Mouse (Mus musculus) layer of hippocampus, adult 9-11 months (tissue): ENCODE measurements around the gene Gm20388.
A peak's percentile ranks its signal among the peaks of the same experiment; 100 is the strongest.

ENCODE experiments used
- DNase-seq: peaks from one replicate; pipeline ENCODE4 v3.0.0; 2022

Gene Gm20388

DNA sequence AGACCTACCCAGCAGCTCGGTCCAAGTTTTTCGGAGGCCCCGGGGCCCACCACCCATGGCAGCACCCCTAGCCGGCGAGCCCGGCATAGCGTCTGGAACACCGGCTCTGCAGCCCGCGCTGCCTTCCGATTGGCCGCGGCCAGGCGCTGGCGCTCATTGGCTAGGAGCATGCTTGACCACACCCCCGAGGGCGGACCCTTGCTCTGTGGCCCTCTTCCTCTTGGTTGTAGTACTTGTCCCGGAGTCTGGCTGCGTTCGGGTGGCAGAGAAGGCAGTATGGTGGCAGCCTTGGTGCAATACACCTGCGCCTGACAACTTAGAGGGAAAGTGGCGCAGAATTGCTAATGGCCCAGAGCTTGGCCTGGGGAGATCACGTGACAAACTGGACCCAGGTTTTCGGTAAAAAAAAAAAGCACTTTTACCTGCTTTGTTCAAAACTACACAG, 3407.8 kb downstream of the Gm20388 start, which contains the start of gene Fanca:
Gene Fanca (minus strand): TSS at position 110 of the 445 bp plus-strand sequence.
- peak; percentile 91 for DNase-seq

DNA sequence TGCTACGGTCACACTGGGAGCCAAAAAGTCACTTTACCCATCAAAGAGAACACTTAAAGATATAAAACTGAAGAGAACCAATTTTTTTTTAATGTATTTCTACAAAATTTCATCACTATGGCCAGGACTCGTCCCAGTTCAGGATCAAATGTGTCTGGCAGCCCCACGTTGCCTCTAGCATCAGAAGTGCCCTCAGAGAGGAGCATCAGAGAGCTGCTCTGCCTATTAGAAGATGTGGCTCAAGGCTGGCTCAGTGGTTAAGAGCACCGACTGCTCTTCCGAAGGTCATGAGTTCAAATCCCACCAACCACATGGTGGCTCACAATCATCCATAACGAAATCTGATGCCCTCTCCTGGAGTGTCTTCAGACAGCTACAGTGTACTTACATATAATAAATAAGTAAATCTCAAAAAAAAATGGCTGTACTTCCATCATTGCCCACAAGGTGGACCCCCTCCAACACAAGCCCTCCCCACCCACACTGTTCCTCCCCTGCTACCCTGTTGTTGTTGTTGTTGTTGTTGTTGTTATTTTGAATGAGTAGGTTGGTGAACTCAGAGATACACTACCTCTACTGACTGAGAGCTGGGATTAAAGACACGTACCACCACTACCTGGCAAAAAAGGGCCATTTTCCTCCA, 3409.0 kb downstream of the Gm20388 start:
- DNase-seq, result peak; percentile 20

- DNase-seq, result no peak
Measured at GRCm38 (mm10) chr8:123328552-123328951, 3417.9 kb downstream of the Gm20388 start.

DNA sequence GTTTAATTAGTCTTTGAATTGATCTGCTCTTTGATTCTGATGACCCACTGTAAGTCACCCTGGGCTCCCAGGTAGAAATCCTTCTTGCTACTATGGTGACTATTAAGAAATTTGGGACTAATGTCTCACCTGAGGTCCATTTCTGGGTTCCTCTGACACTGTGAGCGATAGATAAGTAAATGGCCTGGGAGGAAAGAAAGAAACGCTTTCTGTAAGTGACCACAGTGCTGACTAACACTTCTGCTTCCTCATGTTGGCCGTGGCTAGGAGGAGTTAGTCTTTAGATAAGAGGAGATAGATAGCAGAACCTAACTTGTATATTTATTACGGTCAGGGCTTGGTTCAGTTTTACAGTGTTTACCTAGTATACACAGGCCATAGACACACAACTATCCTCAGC, 3418.7 kb downstream of the Gm20388 start:
- no peak for DNase-seq

DNA sequence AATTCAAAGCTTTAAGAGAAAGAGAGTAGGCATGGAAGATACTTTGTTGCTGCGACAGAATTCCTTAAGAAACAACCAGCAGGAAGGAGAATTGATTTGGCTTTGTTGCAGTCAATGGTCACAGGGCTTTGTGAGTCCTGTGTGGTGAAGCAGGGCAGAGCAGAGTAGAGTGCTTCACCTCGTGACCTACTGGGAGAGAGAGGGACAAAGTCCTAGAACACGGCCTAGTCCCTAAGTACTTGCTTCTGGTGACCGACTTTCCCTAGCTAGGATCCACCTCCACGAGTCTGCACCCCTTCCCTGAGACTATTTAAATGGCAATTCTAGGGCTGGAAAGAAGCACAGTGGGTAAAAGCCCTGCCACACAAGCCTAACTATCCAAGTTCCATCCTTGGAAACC, 3419.3 kb downstream of the Gm20388 start:
- DNase-seq, result no peak

- no peak for DNase-seq
Measured at GRCm38 (mm10) chr8:123330701-123331100, 3420.1 kb downstream of the Gm20388 start.

DNA sequence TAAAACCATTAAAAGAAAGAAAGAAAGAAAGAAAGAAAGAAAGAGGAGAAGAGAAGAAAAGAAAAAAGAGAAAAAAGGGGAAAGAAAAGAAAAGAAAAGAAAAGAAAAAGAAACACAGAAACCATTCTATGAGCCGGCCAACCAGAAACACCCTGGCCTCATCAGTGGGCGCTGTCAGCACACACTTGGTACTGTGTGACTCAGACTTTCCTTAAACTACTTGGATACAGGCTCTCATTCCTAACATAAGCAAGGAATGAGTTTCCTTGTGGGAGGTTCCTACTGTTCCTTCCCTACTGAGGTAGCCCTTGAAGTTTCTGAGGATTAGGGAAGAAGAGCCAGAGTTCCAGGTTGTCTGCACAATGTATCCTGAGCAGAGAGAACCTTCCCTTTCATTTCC, 3420.7 kb downstream of the Gm20388 start:
- DNase-seq, result no peak

DNA sequence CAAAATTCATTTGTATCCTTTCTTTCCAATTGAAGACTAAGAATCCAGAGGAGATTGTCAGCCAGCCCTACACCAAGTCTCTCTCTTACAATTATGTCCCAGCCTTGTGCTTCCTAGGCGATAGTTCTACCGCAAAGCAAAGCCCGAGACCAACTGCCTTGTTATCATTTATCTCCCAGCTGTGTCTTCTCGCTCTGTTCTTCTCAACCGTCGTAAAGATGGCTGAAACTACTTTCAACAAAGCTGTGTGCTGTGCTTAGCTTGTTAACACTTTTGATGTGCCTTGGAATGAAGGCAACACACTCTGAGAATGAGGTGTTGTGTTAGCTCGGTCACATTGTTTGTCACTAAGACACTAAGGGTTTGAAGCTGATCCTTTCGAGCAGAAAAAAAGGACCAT, 3421.2 kb downstream of the Gm20388 start:
- DNase-seq, result no peak

- peak; percentile 69 for DNase-seq
Measured at GRCm38 (mm10) chr8:123332262-123333090, 3421.8 kb downstream of the Gm20388 start, which contains the start of gene Spire2. Spire2 (plus strand) TSS chr8:123332713.

DNA sequence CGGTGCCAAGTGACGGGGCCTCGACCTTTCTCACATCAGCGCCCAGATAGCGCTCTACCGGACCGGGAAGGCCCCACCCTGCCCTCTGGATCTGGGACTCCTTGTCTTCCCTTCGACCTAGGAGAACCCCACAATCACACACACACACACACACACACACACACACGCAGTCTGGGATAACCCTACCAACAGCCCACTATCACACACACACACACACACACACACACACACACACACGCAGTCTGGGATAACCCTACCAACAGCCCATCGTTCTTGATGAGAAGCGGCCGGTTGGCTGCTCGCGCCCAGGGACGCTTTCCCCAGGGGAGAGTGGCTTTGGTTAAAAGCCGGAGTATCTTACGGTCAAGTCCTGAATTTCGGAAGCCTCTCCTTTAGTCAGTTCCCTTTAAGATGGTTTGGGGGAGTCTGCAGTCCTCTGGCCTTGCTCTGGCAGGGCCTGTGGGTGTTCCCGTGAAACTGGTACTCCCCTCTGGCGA, 3422.5 kb downstream of the Gm20388 start:
- no peak for DNase-seq

GRCm38 (mm10) chr8:123333864-123334263, 3423.2 kb downstream of the Gm20388 start:
- DNase-seq, result peak; percentile 20

DNA sequence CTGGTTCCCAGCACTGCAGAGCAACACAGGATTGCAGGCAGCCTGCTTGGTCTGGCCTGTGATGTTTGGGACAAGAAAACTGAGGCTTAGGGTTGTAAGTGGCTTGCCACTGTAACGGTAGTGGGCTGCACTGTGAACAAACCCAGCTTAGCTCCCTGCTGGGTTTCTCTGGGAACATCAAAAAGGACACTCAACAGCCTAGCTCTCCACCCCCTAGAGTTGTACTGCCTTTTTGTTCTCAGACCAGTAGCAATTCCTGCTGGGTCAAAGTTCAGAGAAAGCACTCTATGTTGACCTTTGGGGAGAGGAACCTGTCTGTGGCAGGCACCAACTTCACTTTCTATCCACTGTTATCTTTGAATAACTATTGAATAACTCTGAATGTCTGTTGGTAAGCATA, 3423.8 kb downstream of the Gm20388 start:
- DNase-seq, result no peak

- DNase-seq, result no peak
Measured at GRCm38 (mm10) chr8:123337475-123337874, 3426.8 kb downstream of the Gm20388 start.

GRCm38 (mm10) chr8:123340071-123340470, 3429.4 kb downstream of the Gm20388 start:
- no peak for DNase-seq

DNA sequence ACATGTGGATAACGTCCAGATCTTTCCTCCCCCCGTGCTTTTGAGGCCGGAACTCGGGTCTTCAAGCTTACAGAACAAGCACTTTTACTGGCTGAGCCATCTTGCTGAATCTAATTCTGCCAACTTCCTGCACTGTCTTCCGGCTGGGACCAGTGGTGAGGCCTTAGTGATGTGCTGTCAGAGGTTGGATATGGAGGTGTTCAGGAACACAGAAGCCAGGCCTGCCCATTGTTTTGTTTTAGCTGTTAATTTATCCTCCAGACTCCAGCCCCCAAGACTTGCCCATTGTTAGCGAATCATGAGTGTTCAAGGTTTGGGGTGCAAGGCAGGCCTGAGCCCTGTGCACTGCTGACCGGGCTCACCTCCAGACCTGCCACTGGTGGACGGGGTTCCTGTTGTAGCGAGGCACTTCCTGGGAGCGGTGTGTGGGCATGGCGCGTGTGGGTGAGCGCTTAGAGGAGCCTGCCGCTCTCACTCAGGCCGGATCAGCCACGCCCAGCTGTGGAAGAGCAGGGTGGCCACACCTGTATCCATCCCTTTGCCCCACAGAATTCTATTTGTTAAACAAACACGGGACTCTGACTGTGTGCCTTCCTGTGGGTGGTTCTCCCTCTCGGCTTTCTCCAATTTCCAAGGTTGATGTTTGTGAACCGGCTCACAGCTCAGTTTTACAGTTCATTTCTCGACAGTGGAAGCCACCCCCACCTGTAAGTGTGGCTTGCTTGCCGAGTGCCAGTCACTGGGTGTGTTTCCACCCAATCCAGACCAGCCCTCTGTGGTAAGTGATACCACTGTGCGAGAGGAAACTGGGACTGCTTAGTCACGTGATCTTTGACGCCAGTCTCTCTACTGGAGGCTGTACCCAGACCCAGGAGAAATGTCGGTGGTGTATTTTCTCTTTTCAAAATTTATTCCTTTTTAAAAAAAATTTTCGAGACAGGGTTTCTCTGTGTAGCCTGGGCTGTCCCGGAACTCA, 3430.7 kb downstream of the Gm20388 start:
- no peak for DNase-seq

DNA sequence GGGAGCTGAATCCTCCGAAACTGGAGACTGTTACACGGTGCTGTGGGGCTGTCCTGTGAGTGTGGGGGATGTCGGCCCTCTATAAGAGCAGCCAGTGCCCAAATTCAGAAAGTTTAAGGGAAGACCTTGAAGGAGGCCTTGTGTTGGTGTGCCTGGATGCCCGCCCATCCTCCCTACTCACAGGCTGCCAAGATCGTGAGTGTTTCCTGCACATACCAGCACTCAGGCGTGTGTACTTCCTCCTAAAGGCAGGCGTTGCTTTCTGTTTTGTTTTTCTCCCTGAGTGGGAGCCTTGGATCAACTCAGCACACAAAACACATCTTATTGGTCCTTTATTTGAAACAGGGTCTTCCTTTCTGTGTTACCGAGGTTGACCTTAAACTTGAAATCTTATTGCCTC, 3431.6 kb downstream of the Gm20388 start:
- DNase-seq, result no peak

GRCm38 (mm10) chr8:123342911-123343310, 3432.3 kb downstream of the Gm20388 start:
- no peak for DNase-seq

- DNase-seq, result no peak
Measured at GRCm38 (mm10) chr8:123343422-123343821, 3432.8 kb downstream of the Gm20388 start.

GRCm38 (mm10) chr8:123345135-123345534, 3434.5 kb downstream of the Gm20388 start:
- DNase-seq, result no peak

DNA sequence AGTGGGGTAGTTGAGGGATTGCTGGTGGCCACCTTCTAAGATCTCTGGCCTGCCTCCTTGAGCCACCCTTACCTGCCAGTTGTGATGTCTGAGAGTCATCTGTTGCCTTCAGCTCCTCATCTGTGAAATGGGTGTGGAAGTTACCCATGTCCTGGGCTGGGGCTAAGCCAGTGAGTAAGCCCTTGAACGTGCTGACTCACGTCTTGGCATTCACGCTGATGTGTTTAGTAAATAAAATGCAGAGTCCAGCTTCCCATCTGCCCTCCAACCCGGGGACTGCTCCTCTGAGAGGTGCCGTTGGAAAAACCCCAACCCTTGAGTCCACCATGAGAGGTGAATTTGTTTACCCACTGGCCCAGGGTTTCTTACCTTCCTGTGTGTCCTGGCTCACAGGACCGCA, 3435.2 kb downstream of the Gm20388 start:
- no peak for DNase-seq

DNA sequence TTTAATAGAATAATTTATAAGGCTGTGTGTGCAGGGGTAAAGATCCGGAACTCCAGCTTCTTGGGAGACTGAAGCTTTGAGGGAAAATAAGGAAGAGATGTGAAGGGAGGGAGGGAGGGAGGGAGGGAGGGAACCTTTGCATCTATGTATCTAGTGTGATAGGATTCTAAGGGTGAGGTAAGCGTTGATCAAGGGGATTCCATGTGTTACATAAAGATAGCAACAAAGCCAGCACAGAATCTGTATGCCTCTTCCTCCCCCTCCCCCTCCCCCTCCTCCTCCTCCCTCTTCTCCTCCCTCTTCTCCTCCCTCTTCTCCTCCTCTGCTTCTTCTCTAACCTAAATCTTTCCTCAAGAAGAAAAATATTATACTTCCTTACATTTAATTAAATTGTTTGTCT, 3436.7 kb downstream of the Gm20388 start:
- no peak for DNase-seq

- no peak for DNase-seq
Measured at GRCm38 (mm10) chr8:123348237-123348843, 3437.7 kb downstream of the Gm20388 start.
